32 mouse cellular contexts compared by ENCODE assay signal in the genomic region with DNA sequence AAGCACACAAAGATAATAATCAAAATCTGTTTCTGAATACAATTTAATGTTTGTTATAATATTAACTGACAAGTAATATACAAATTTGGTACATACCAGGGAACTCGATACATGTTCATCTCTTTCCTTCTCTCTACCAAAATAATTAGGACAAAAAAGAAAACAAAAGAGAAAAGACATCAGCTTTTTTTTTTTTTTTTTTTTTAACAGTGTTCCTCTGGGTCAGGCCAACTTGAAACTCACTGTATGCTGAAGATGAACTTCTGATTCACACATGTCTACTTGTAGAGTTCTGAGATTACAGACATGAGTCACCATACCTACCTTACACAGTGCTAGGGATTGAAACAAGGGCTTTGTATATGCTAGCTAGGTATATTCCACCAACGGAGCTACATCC.
"Had no signal": no experiment of that assay in that cellular context is flagged by ENCODE, and none has a peak within 500 bp of the region (broad histone marks: within the 10 kb centered on the region; RNA-seq: fewer than 3 reads in every experiment).

No protein-coding gene starts in this region.

- H3K4me1 ChIP-seq: heart, embryonic 10.5 days; heart, embryonic 12.5 days; heart, embryonic 13.5 days; heart, embryonic 15.5 days; hindbrain, embryonic 13.5 days; hindbrain, embryonic 15.5 days; intestine, embryonic 15.5 days; kidney, embryonic 15.5 days had no signal

- DNase-seq: heart, postnatal 10 days; heart, postnatal 14 days; heart, postnatal 36 days; heart, postnatal 4 days; kidney, adult 11 months; kidney, adult 18-20 months; kidney, adult 2 months; kidney, adult 8-10 months; kidney, adult 9 months; kidney, postnatal 10 days; kidney, postnatal 14 days; kidney, postnatal 25 days; kidney, postnatal 36 days; kidney, postnatal 4 days; layer of hippocampus, adult 9-11 months; layer of hippocampus, postnatal 36 days had no signal

- H3K4me3 ChIP-seq: heart, embryonic 10.5 days; heart, embryonic 12.5 days; heart, embryonic 13.5 days; heart, embryonic 15.5 days; hindbrain, embryonic 10.5 days; hindbrain, embryonic 12.5 days; hindbrain, embryonic 13.5 days; hindbrain, embryonic 15.5 days; intestine, embryonic 15.5 days; kidney, embryonic 15.5 days; layer of hippocampus, adult 2 months; left cerebral cortex, adult 2 months had no signal

- H3K36me3 ChIP-seq: heart, embryonic 10.5 days; heart, embryonic 12.5 days; heart, embryonic 13.5 days; heart, embryonic 15.5 days; hindbrain, embryonic 10.5 days; hindbrain, embryonic 12.5 days; hindbrain, embryonic 13.5 days; hindbrain, embryonic 15.5 days; intestine, embryonic 15.5 days; kidney, embryonic 15.5 days had no signal

- H3K9ac ChIP-seq: heart, embryonic 12.5 days; heart, embryonic 13.5 days; heart, embryonic 15.5 days; hindbrain, embryonic 12.5 days; hindbrain, embryonic 13.5 days; hindbrain, embryonic 14.5 days; hindbrain, embryonic 15.5 days; intestine, embryonic 15.5 days; kidney, embryonic 15.5 days had no signal

- H3K27ac ChIP-seq: heart, embryonic 10.5 days; heart, embryonic 13.5 days; heart, embryonic 15.5 days; hindbrain, embryonic 10.5 days; hindbrain, embryonic 12.5 days; hindbrain, embryonic 13.5 days; hindbrain, embryonic 14.5 days; hindbrain, embryonic 15.5 days; hindbrain, postnatal 0 days; intestine, embryonic 15.5 days; kidney, embryonic 15.5 days; kidney, postnatal 0 days; layer of hippocampus, adult 2 months; left cerebral cortex, adult 2 months had no signal

- H3K27me3 ChIP-seq: heart, embryonic 12.5 days; heart, embryonic 13.5 days; heart, embryonic 15.5 days; hindbrain, embryonic 12.5 days; hindbrain, embryonic 13.5 days; hindbrain, embryonic 15.5 days; intestine, embryonic 15.5 days; kidney, embryonic 15.5 days had no signal

- H3K4me2 ChIP-seq: heart, embryonic 11.5 days; heart, embryonic 12.5 days; heart, embryonic 13.5 days; heart, embryonic 15.5 days; hindbrain, embryonic 12.5 days; hindbrain, embryonic 13.5 days; hindbrain, embryonic 14.5 days; hindbrain, embryonic 15.5 days; intestine, embryonic 15.5 days; kidney, embryonic 15.5 days had no signal

- H3K9me3 ChIP-seq: heart, embryonic 10.5 days; heart, embryonic 12.5 days; heart, embryonic 13.5 days; heart, embryonic 15.5 days; hindbrain, embryonic 10.5 days; hindbrain, embryonic 12.5 days; hindbrain, embryonic 13.5 days; hindbrain, embryonic 15.5 days; intestine, embryonic 15.5 days; kidney, embryonic 15.5 days had no signal
